Mouse (Mus musculus) stomach, embryonic 14.5 days (tissue): ENCODE measurements around the gene Cebpg. TPM values are rescaled to one million over a fixed set of nuclear protein-coding genes. Genes with fewer than 3 reads are reported as not detected.
A peak's percentile ranks its signal among the peaks of the same experiment; 100 is the strongest.

ENCODE experiments used
- ATAC-seq: fragments of 200-750 bp; cut with Nextera tagmentation; 2 replicates; pipeline ENCODE4 v1.8.0; 2017; ENCODE audit warnings: low read depth, moderate TSS enrichment; ENCODE audit not compliant: insufficient number of reproducible peaks, insufficient read depth, low FRiP score
- H3K27ac ChIP-seq: fragments of 300-500 bp; sonication (generic); 2 replicates; pipeline ENCODE4 v1.5.1; 2014; ENCODE audit warnings: mild to moderate bottlenecking, low read length, moderate library complexity, mixed read lengths
- H3K27me3 ChIP-seq: fragments of 300-500 bp; sonication (generic); 2 replicates; pipeline ENCODE4 v1.6.1; 2014; ENCODE audit warnings: low read length, control low read depth, mixed read lengths; ENCODE audit not compliant: control insufficient read depth, insufficient read depth
- H3K36me3 ChIP-seq: fragments of 300-500 bp; sonication (generic); 2 replicates; pipeline ENCODE4 v1.6.1; 2014; ENCODE audit warnings: mild to moderate bottlenecking, control low read depth, low read length, moderate library complexity, mixed read lengths; ENCODE audit not compliant: control insufficient read depth, insufficient read depth
- H3K4me1 ChIP-seq: fragments of 300-500 bp; sonication (generic); 2 replicates; pipeline ENCODE4 v1.6.1; 2014; ENCODE audit warnings: low read length, control low read depth, mixed read lengths; ENCODE audit not compliant: control insufficient read depth, insufficient read depth
- H3K4me2 ChIP-seq: fragments of 300-500 bp; sonication (generic); replicated peaks from 2 replicates; pipeline ENCODE4 v1.6.1; 2014; ENCODE audit warnings: low read depth, low read length, control low read depth
- H3K4me3 ChIP-seq: fragments of 300-500 bp; sonication (generic); 2 replicates; pipeline ENCODE4 v1.5.1; 2014; ENCODE audit warnings: low read depth, low read length, control low read depth
- H3K9ac ChIP-seq: fragments of 300-500 bp; sonication (generic); replicated peaks from 2 replicates; pipeline ENCODE4 v1.6.1; 2014; ENCODE audit warnings: low read depth, mild to moderate bottlenecking, control low read depth, low read length, moderate library complexity, mixed read lengths
- H3K9me3 ChIP-seq: fragments of 300-500 bp; sonication (generic); 2 replicates; pipeline ENCODE4 v1.6.1; 2016; ENCODE audit warnings: low read depth, low read length, control low read depth; ENCODE audit not compliant: control insufficient read depth
- WGBS: fragments of 180-500 bp; shearing (Covaris S2); extraction: QIAGEN DNeasy Blood & Tissue Kit; methylation state at CpG from one replicate; pipeline ENCODE4 v1.1.7; 2014; 5-methylcytosine and 5-hydroxymethylcytosine counted together
- polyA plus RNA-seq: library from polyadenylated mRNA; unstranded; fragments of >200 nt; fragmentation: Nextera tagmentation; extraction: Ambion mirVana; gene quantifications from 2 replicates; pipeline ENCODE4 v1.2.1, GENCODE M21; 2014

Gene Cebpg
- polyA plus RNA-seq, 1 experiment from 2014 or later: 34.0 TPM

DNA sequence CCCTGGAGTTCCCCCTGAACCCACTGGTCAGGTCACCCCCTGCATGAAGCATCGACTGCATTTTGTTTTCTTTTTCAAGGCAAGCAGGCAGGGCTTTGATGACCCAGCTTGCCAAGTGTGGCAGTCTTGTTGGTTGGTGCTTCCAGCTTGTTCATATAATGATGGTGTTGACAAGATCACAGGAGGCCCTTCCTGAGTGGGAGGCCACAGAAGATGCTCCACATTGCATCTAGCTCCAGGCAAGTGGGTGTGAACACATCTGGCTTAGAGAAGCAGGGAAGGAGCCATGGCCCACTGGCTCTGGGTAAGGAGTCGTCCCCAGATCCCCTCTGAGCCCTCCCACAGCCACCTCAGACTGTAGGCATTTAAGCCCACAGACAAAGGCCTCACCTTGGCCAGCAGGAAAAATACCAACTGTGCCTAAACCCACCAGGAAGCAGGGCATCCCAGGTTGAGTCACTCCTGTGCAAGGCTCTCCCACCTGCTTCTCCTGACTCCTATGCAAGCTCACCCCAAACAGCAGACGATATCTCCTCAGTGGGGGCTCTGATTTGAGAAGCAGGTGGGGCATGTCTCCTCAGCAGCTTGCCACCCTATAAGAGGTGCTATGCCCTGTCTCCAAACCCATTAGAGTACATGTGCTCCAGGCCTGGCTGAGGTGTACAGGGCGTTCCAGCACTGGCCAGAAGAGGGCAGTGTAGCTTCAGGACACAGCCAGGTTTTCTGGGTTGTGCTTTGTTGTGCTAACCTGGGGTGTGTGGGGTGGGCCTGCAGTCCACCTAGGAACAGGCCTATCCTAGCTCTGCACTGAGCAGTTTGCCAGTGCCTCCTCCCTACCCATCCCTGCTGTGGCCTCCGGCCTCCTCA, 30.7 kb downstream of the Cebpg start:
- Histone ChIP-seq H3K4me3 (no peak overlapping the region), H3K9me3 (no peaks in the 10 kb centered on the region), H3K4me1 (no peaks in the 10 kb centered on the region), H3K9ac (no peak overlapping the region), H3K36me3 (no peaks in the 10 kb centered on the region), H3K27ac (no peak overlapping the region), H3K4me2 (no peak overlapping the region), H3K27me3 (no peaks in the 10 kb centered on the region)
- ATAC-seq: peak; percentile 43; the same call in 1 of the 2 replicates
- 44% methylated on average over 5 of the region's 5 CpGs for WGBS

DNA sequence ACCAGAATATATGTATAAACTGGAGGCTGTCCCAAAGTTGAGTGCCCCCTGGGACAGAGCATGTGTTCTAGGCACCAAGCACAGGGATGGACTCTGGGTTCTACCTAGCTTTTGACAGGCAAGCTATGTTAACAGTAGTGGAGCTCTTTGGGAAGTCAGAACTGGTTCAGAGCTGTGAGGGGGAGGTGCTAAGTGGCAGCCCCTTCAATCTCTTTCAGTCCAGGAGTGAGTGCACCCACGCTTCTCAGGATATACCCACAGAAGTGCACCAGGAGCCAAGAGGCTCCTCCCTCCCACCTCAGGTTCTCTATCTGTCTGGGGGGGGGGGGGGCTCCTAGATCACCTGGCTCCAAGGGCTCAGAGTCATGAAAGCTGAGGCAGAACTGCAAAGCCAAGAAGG, 31.9 kb downstream of the Cebpg start:
- Histone ChIP-seq H3K9ac (no peak overlapping the region), H3K9me3 (no peaks in the 10 kb centered on the region), H3K27ac (no peak overlapping the region), H3K36me3 (no peaks in the 10 kb centered on the region), H3K4me2 (no peak overlapping the region), H3K4me3 (no peak overlapping the region), H3K4me1 (no peaks in the 10 kb centered on the region), H3K27me3 (no peaks in the 10 kb centered on the region)
- ATAC-seq: no peak
- WGBS: 69% methylated on average over 1 of the region's 1 CpGs

DNA sequence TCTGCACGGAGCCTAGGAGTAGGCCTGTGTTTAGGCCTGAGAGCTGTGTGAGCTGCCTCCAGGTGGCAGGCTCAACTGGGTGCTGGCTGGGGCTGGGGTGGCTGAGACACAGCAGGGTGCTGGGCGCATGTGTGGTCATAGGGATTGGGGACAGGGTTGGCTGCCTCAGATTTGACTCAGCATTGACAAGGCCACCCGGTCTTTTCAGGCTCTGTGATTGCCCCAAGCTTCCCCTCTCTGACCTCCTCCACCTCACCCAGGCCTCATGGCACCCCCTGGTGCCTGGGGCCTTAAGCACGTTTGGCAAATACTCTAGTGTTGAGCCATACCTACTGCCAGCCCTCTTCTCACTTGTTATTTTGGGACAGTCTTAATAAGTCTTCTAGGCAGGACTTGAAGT, 33.1 kb downstream of the Cebpg start:
- no peak overlapping the region for H3K27ac ChIP-seq
- H3K36me3 ChIP-seq: no peaks in the 10 kb centered on the region
- no peak overlapping the region for H3K9ac ChIP-seq
- no peak for ATAC-seq
- H3K4me3 ChIP-seq: no peak overlapping the region
- WGBS: 83% methylated on average over 4 of the region's 4 CpGs
- no peak overlapping the region for H3K4me2 ChIP-seq
- H3K9me3 ChIP-seq: no peaks in the 10 kb centered on the region
- H3K27me3 ChIP-seq: no peaks in the 10 kb centered on the region
- no peaks in the 10 kb centered on the region for H3K4me1 ChIP-seq

DNA sequence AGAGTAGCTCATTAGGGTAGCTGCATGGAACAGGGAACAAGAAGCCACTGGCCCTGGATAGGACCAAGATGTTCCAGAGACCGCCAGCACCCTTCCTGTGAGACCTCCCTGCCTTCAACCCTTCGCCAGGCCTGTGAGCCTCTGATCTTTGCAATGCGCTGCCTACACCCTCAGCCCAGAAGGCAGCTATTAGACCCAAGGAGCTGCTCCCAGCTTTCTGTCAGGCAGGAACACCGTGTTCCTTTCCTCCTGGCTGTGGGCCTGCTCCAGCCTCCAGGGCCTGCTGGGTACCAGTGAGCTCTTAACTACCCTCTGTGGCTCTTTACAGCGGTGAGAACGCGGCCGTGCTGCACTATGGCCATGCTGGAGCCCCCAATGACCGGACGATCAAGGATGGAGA, 35.0 kb downstream of the Cebpg start:
- no peak overlapping the region for H3K9ac ChIP-seq
- H3K27ac ChIP-seq: no peak overlapping the region
- ATAC-seq: no peak
- 89% methylated on average over 10 of the region's 10 CpGs for WGBS
- H3K4me2 ChIP-seq: no peak overlapping the region
- no peaks in the 10 kb centered on the region for H3K27me3 ChIP-seq
- no peak overlapping the region for H3K4me3 ChIP-seq
- no peaks in the 10 kb centered on the region for H3K9me3 ChIP-seq
- H3K4me1 ChIP-seq: no peaks in the 10 kb centered on the region
- H3K36me3 ChIP-seq: no peaks in the 10 kb centered on the region

DNA sequence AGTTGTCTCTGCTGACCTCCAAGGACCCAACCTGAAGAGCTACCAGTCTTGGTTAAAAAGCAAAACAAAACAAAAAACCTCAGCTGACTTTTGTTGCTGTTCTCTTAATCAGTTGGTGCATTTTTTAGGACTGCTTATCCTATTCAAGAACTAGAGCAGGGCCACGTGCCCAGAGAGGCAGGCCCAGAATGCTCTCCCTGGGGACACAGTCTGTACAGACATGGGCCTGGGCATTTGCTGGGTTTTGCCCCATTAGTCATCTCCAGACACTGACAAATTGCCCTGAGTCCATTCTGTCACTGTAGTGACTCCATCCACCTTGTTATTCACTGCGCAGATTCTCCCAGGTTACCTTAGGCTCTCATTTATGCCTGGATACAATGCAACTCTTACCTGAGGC, 41.1 kb downstream of the Cebpg start:
- H3K4me3 ChIP-seq: no peak overlapping the region
- H3K9me3 ChIP-seq: no peaks in the 10 kb centered on the region
- no peaks in the 10 kb centered on the region for H3K4me1 ChIP-seq
- no peaks in the 10 kb centered on the region for H3K36me3 ChIP-seq
- 89% methylated on average over 2 of the region's 2 CpGs for WGBS
- no peak overlapping the region for H3K27ac ChIP-seq
- H3K4me2 ChIP-seq: no peak overlapping the region
- no peak overlapping the region for H3K9ac ChIP-seq
- no peak for ATAC-seq
- no peaks in the 10 kb centered on the region for H3K27me3 ChIP-seq

DNA sequence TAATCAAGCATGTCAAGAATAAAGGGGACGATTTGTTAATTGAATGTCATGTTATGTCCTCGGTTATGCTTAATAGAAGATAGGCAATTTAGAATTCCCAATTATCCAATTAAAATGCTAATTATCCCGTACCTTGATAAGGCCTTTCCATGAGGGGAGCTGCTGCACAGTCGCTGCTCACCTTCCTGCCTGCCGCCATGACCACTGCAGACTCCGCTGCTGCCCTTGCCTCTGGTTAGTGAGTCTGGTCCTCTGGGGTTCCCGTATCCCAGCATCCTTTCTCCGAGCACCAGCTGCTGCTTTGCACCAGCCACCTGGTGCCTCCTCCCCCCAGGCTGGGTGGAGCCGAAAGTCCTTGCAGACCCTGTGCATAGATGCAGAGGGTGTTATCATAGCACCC, 43.1 kb downstream of the Cebpg start:
- no peak for ATAC-seq
- no peaks in the 10 kb centered on the region for H3K9me3 ChIP-seq
- WGBS: 77% methylated on average over 9 of the region's 9 CpGs
- H3K4me1 ChIP-seq: no peaks in the 10 kb centered on the region
- no peaks in the 10 kb centered on the region for H3K36me3 ChIP-seq
- no peak overlapping the region for H3K4me3 ChIP-seq
- H3K9ac ChIP-seq: no peak overlapping the region
- no peaks in the 10 kb centered on the region for H3K27me3 ChIP-seq
- H3K27ac ChIP-seq: no peak overlapping the region
- no peak overlapping the region for H3K4me2 ChIP-seq

DNA sequence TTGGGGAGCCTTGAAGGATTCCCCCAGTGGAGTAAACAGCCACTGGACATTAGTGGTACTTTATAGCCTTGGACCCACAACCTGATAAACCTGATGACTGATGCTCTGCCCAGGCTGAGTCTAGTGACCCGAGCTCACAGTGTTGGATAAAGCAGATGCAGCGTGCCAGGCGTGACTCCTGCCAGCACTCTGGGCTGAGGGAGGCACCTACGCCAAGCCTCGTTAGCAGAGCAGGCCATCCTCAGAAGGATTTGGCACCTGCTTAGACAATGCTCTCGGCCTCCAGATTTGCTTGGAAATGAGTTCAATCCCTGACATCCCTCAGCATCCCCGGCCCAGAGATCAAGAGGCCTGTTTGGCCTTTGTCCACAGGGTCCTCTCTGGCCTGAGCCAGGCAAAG, 49.7 kb downstream of the Cebpg start:
- Histone ChIP-seq H3K4me1 (no peaks in the 10 kb centered on the region), H3K27ac (no peak overlapping the region), H3K4me3 (no peak overlapping the region), H3K9me3 (no peaks in the 10 kb centered on the region), H3K27me3 (no peaks in the 10 kb centered on the region), H3K9ac (no peak overlapping the region), H3K4me2 (no peak overlapping the region), H3K36me3 (no peaks in the 10 kb centered on the region)
- ATAC-seq: no peak
- WGBS: 89% methylated on average over 7 of the region's 7 CpGs

DNA sequence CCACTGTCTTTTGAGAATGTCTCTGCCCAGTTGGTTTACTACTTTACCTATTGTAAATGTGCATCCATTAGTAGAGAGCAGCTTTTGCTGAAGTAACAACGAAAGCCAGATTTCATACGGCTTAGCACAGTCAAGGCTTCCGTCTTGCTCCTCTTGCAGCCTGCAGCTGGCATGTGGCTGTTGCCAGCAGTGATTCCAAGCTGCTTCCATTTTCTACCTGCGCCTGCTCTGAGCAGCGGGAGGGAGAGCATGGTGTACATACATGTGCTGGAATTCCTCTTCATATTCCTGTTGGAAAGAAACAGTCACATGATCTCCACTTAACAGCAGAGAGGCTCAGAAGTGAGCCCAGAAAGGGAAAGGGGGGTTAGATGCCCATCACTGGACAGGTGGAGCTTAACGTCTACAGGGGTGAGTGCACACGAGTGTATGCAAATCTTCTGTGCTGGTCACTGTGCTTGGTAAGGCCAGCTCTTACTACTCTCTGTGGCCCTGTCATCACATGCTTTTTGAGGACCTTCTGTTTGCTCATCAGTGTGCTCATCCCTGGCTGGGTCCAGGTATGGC, 53.1 kb downstream of the Cebpg start:
- 71% methylated on average over 7 of the region's 7 CpGs for WGBS
- Histone ChIP-seq H3K27me3 (no peaks in the 10 kb centered on the region), H3K9ac (no peak overlapping the region), H3K36me3 (no peaks in the 10 kb centered on the region), H3K4me3 (no peak overlapping the region), H3K9me3 (no peaks in the 10 kb centered on the region), H3K4me2 (no peak overlapping the region), H3K4me1 (no peaks in the 10 kb centered on the region), H3K27ac (no peak overlapping the region)
- ATAC-seq: no peak
